Mouse (Mus musculus) liver, adult (tissue): ENCODE data around the gene Galnt14.

Source experiments
- GATA4 ChIP-seq: IDR thresholded peaks from 2 replicates; pipeline ENCODE4 v1.6.1; 2014; ENCODE audit warnings: mild to moderate bottlenecking, low read length; ENCODE audit not compliant: insufficient replicate concordance

Gene Galnt14

GRCm38 (mm10) chr17:73452151-73452760 is 258.0 kb downstream of the Galnt14 start:
- no peak for TF ChIP-seq GATA4

- no peak for TF ChIP-seq GATA4
Observed at GRCm38 (mm10) chr17:73449104-73449503, 261.1 kb downstream of the Galnt14 start.
